Mouse (Mus musculus): Measurements from ENCODE around the gene Aldh1l2.
A peak's percentile ranks its signal among the peaks of the same experiment; 100 is the strongest.

Aldh1l2 gene

DNA sequence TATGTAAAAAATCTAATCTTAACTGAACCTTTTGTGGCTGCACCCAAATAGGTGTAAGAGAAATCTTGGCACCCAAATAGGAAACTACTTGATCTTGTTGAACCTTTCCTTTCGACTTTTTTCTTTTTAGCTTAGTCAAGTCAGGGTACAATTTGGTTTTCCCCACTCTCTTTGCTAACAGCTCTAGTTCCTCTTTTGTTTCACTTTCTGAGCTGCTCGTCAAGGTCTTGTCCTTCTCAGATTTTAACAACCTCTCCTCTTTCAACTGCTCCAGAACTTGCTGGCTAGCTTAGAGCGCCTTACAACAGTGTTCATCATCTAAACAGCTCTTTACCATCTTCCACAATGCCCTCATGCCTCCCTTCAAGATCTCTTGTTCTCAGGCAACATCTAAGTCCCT is 76.4 kb downstream of the Aldh1l2 start:
- peak in 1 of 2 experiments; percentile 2 for DNase-seq

DNA sequence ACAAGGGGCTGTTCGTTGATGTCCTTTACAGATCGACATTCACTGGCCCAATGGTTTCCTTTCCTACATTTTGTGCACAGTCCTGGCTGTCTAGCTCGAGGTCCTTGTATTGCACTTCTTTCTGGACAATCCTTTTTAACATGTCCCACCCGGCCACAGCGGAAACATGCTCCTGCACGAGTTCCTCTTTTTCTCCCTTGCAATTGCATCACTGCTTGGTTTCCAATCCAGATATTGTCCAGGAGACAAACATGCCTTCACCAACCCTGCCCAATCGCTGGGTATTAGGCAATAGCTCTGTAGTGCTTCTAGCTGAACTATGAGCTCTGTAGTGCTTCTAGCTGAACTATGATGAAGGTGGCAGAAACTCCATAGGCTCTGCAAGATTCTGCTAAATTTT is 85.4 kb downstream of the Aldh1l2 start:
- DNase-seq: no peak
